Mouse (Mus musculus) spleen, adult 18-20 months (tissue): ENCODE data around the gene Sgms1.
A peak's percentile ranks its signal among the peaks of the same experiment; 100 is the strongest.

ENCODE experiments used
- DNase-seq, 2 experiments: peaks; one replicate each; pipeline ENCODE4 v3.0.0; 2022; ENCODE audit warnings: mixed read lengths in 2 of 2

The Sgms1 gene

GRCm38 (mm10) chr19:32237685-32238084 is 151.8 kb downstream of the Sgms1 start:
- DNase-seq: no peak

- DNase-seq: no peak
Observed at GRCm38 (mm10) chr19:32237173-32237583, 152.3 kb downstream of the Sgms1 start.

- DNase-seq: no peak
Observed at GRCm38 (mm10) chr19:32234717-32235434, 154.6 kb downstream of the Sgms1 start.

- no peak for DNase-seq
Observed at GRCm38 (mm10) chr19:32231292-32231691, 158.2 kb downstream of the Sgms1 start.

- no peak for DNase-seq
Observed at GRCm38 (mm10) chr19:32230798-32231197, 158.7 kb downstream of the Sgms1 start.

- no peak for DNase-seq
Observed at GRCm38 (mm10) chr19:32230301-32230700, 159.2 kb downstream of the Sgms1 start.

GRCm38 (mm10) chr19:32229776-32230175 is 159.7 kb downstream of the Sgms1 start:
- DNase-seq: no peak

GRCm38 (mm10) chr19:32227175-32227574 is 162.3 kb downstream of the Sgms1 start:
- no peak for DNase-seq

- no peak for DNase-seq
Observed at GRCm38 (mm10) chr19:32225097-32225490, 164.4 kb downstream of the Sgms1 start.

GRCm38 (mm10) chr19:32224318-32225096 is 165.0 kb downstream of the Sgms1 start:
- DNase-seq: no peak

GRCm38 (mm10) chr19:32223751-32224174 is 165.8 kb downstream of the Sgms1 start:
- no peak for DNase-seq

GRCm38 (mm10) chr19:32222083-32222482 is 167.4 kb downstream of the Sgms1 start:
- no peak for DNase-seq

GRCm38 (mm10) chr19:32220991-32221390 is 168.5 kb downstream of the Sgms1 start:
- DNase-seq: no peak

GRCm38 (mm10) chr19:32216710-32217109 is 172.8 kb downstream of the Sgms1 start:
- no peak for DNase-seq

- DNase-seq: no peak
Observed at GRCm38 (mm10) chr19:32214905-32215806, 174.4 kb downstream of the Sgms1 start.

- no peak for DNase-seq
Observed at GRCm38 (mm10) chr19:32213577-32213976, 175.9 kb downstream of the Sgms1 start.

- DNase-seq: no peak
Observed at GRCm38 (mm10) chr19:32211293-32211585, 178.3 kb downstream of the Sgms1 start.

- DNase-seq: peak; percentile 67 to 71
Observed at GRCm38 (mm10) chr19:32210450-32211292, 178.8 kb downstream of the Sgms1 start.

- DNase-seq: no peak
Observed at GRCm38 (mm10) chr19:32210099-32210449, 179.4 kb downstream of the Sgms1 start.

GRCm38 (mm10) chr19:32202131-32203114 is 187.1 kb downstream of the Sgms1 start:
- no peak for DNase-seq
